Comparison of ENCODE assay signal across 8 mouse cellular contexts in the genomic region with DNA sequence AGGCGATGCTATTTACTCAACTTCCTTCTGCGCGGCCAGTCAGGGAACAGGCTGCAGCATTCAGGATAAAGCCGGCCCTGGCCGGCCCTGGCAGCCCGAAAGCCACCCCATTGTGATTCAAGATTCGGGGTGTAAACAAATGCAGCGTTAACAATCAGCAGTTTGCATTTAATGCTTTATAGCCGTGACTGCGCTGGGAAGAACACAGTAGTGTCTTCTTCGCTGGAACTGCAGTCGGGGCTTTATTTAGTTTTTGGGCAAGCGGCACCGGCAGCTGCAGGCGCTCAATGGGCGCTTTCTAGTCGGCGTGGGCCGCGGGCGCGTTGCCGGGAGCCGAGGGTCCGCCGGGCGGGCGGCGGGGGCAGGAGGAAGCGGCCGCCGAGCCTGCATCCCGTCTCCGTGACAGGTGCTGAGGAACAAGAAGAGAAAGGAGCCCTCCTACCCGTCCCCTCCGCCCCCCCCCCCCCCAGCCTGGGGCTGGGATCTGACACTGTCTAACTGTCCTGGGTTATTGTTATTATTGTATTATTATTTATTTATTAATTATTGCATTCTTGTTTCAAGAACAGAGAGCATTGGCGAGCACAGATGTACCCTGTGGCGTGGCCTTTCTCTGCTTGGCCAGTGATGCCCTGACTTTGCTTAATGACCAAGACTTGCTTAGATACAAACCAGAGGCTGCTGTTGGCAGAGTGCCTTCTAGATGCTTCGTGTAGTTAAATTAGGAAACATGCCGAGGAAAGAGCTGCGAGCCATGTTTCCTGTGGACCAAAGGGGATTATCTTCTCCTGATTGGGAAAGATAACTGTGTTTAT. TPM values are rescaled to one million over a fixed set of nuclear protein-coding genes. Genes with fewer than 3 reads are reported as not detected.
DNase-seq lines count a peak whose midpoint lies in the region; ATAC-seq and TF ChIP-seq lines count a peak whose summit lies in the region.

No protein-coding gene starts in this region.

- H3K9ac ChIP-seq in forebrain, embryonic 13.5 days = peak overlapping the region; percentile 71
- H3K9ac ChIP-seq in heart, embryonic 16.5 days (ENCODE audit: low read length) = peak overlapping the region; percentile 73
- H3K9ac ChIP-seq in liver, adult 2 months (ENCODE audit: low read depth, low read length) = peak overlapping the region; percentile 57
- H3K9ac ChIP-seq in midbrain, postnatal 0 days (replicated peaks; ENCODE audit: low read length, poor library complexity, severe bottlenecking) = peak overlapping the region; percentile 67
- peak overlapping the region; percentile 76 for H3K9ac ChIP-seq in stomach, postnatal 0 days (ENCODE audit: low read length)

- H3K4me3 ChIP-seq in brown adipose tissue, adult 24 weeks (ENCODE audit: insufficient read depth, low read depth, low read length) = peak overlapping the region; percentile 65
- H3K4me3 ChIP-seq in forebrain, embryonic 13.5 days = peak overlapping the region; percentile 45
- H3K4me3 ChIP-seq in heart, embryonic 16.5 days (ENCODE audit: low read length) = peak overlapping the region; percentile 62
- H3K4me3 ChIP-seq in liver, adult 2 months (ENCODE audit: insufficient read depth, low read depth, low read length) = peak overlapping the region; percentile 44
- H3K4me3 ChIP-seq in midbrain, postnatal 0 days (ENCODE audit: low read depth, low read length) = peak overlapping the region; percentile 39
- H3K4me3 ChIP-seq in stomach, postnatal 0 days (ENCODE audit: low read depth, low read length) = peak overlapping the region; percentile 45

- WGBS in forebrain, embryonic 13.5 days = 2% methylated on average over 27 of the region's 41 CpGs
- WGBS in heart, embryonic 16.5 days = under 1% methylated on average over 41 of the region's 41 CpGs
- 2% methylated on average over 41 of the region's 41 CpGs for WGBS in liver, adult 2 months
- WGBS in midbrain, postnatal 0 days = 1% methylated on average over 23 of the region's 41 CpGs
- WGBS in stomach, postnatal 0 days = 2% methylated on average over 36 of the region's 41 CpGs

- no peak for TF ChIP-seq CTCF in liver, adult 2 months (IDR thresholded peaks at IDR 0.05; ENCODE audit: low read depth, low read length)
- TF ChIP-seq CTCF in midbrain, postnatal 0 days (IDR thresholded peaks at IDR 0.05) = no peak
- TF ChIP-seq CTCF in stomach, postnatal 0 days (IDR thresholded peaks at IDR 0.05; ENCODE audit: low read depth) = no peak

- 0 out of 2 replicates have a peak, but pooled peaks cover 3% of the 10 kb centered on the region for H3K27me3 ChIP-seq in forebrain, embryonic 13.5 days
- H3K27me3 ChIP-seq in heart, embryonic 16.5 days (ENCODE audit: control insufficient read depth, insufficient read depth, low read length) = no peaks in the 10 kb centered on the region
- no peaks in the 10 kb centered on the region for H3K27me3 ChIP-seq in liver, adult 2 months (ENCODE audit: control insufficient read depth, insufficient read depth, low read length)
- H3K27me3 ChIP-seq in midbrain, postnatal 0 days (ENCODE audit: insufficient read depth, low read length) = no peaks in the 10 kb centered on the region
- no peaks in the 10 kb centered on the region for H3K27me3 ChIP-seq in stomach, postnatal 0 days (ENCODE audit: control insufficient read depth, insufficient read depth, low read length)

- ATAC-seq in forebrain, embryonic 13.5 days = peak; percentile 87
- peak; percentile 79 for ATAC-seq in heart, embryonic 16.5 days (replicated peaks; ENCODE audit: extremely low read depth, insufficient read depth, low FRiP score)
- peak; percentile 94 for ATAC-seq in midbrain, postnatal 0 days (ENCODE audit: low FRiP score)
- peak; percentile 93 for ATAC-seq in stomach, postnatal 0 days (ENCODE audit: low FRiP score, low TSS enrichment)

- H3K4me2 ChIP-seq in forebrain, embryonic 13.5 days = peak overlapping the region; percentile 70
- peak overlapping the region; percentile 93 for H3K4me2 ChIP-seq in heart, embryonic 16.5 days (ENCODE audit: low read depth, low read length)
- H3K4me2 ChIP-seq in midbrain, postnatal 0 days (ENCODE audit: low read depth, low read length, poor library complexity, severe bottlenecking) = peak overlapping the region; percentile 78
- peak overlapping the region; percentile 81 for H3K4me2 ChIP-seq in stomach, postnatal 0 days (replicated peaks; ENCODE audit: low read depth)

- H3K4me1 ChIP-seq in brown adipose tissue, adult 24 weeks (ENCODE audit: control insufficient read depth, insufficient read depth, insufficient read length, low read length) = no peaks in the 10 kb centered on the region
- H3K4me1 ChIP-seq in forebrain, embryonic 13.5 days = no peaks in the 10 kb centered on the region; the same call in 1 of the 2 replicates
- peaks cover 11% of the 10 kb centered on the region for H3K4me1 ChIP-seq in heart, embryonic 16.5 days (ENCODE audit: control insufficient read depth, insufficient read depth, low read length)
- peaks cover 6% of the 10 kb centered on the region for H3K4me1 ChIP-seq in liver, adult 2 months (ENCODE audit: control insufficient read depth, insufficient read depth, low read length)
- H3K4me1 ChIP-seq in midbrain, postnatal 0 days (ENCODE audit: insufficient read depth, low read length) = 0 out of 2 replicates have a peak, but pooled peaks cover 2% of the 10 kb centered on the region
- no peaks in the 10 kb centered on the region; the same call in 1 of the 2 replicates for H3K4me1 ChIP-seq in stomach, postnatal 0 days (replicated peaks; ENCODE audit: control insufficient read depth, insufficient read depth)

- H3K27ac ChIP-seq in brown adipose tissue, adult 24 weeks (replicated peaks; ENCODE audit: low read depth, low read length) = peak overlapping the region; percentile 40; the same call in 1 of the 2 replicates
- peak overlapping the region; percentile 65; the same call in 1 of the 2 replicates for H3K27ac ChIP-seq in forebrain, embryonic 13.5 days
- peak overlapping the region; percentile 74 for H3K27ac ChIP-seq in heart, embryonic 16.5 days (ENCODE audit: low read length)
- peak overlapping the region; percentile 17 for H3K27ac ChIP-seq in liver, adult 2 months (replicated peaks; ENCODE audit: insufficient read depth, low read depth, low read length)
- peak overlapping the region; percentile 73 for H3K27ac ChIP-seq in midbrain, postnatal 0 days (ENCODE audit: low read depth, low read length)
- H3K27ac ChIP-seq in stomach, postnatal 0 days (replicated peaks) = peak overlapping the region; percentile 94

- H3K9me3 ChIP-seq in forebrain, embryonic 13.5 days (replicated peaks) = no peaks in the 10 kb centered on the region
- H3K9me3 ChIP-seq in heart, embryonic 16.5 days (replicated peaks; ENCODE audit: control insufficient read depth, low read length) = no peaks in the 10 kb centered on the region
- H3K9me3 ChIP-seq in midbrain, postnatal 0 days (ENCODE audit: low read length) = no peaks in the 10 kb centered on the region
- H3K9me3 ChIP-seq in stomach, postnatal 0 days (ENCODE audit: control insufficient read depth, low read length) = no peaks in the 10 kb centered on the region

- TF ChIP-seq POLR2A in liver, adult 2 months (IDR thresholded peaks at IDR 0.05; ENCODE audit: extremely low read depth, insufficient read depth, low read length) = no peak

- no peak for TF ChIP-seq EP300 in stomach, postnatal 0 days (optimal IDR thresholded peaks at IDR 0.05)

- peak; percentile 69 to 72 for DNase-seq in B cell, adult 2 months
- peak; percentile 76 for DNase-seq in kidney, postnatal 14 days
- peak; percentile 64 for DNase-seq in liver, adult 2 months (ENCODE audit: extremely low read depth, low read depth, low spot score)
- DNase-seq in midbrain, postnatal 0 days (ENCODE audit: low spot score) = peak; percentile 90
- DNase-seq in stomach, postnatal 0 days (ENCODE audit: low spot score) = peak; percentile 81

- H3K36me3 ChIP-seq in forebrain, embryonic 13.5 days (ENCODE audit: poor library complexity, severe bottlenecking) = no peaks in the 10 kb centered on the region
- H3K36me3 ChIP-seq in heart, embryonic 16.5 days (ENCODE audit: control insufficient read depth, insufficient read depth) = no peaks in the 10 kb centered on the region
- no peaks in the 10 kb centered on the region for H3K36me3 ChIP-seq in liver, adult 2 months (ENCODE audit: control insufficient read depth, insufficient read depth, low read length)
- no peaks in the 10 kb centered on the region for H3K36me3 ChIP-seq in midbrain, postnatal 0 days (ENCODE audit: insufficient read depth, low read length)
- H3K36me3 ChIP-seq in stomach, postnatal 0 days (ENCODE audit: control insufficient read depth, insufficient read depth, low read length) = no peaks in the 10 kb centered on the region

- no peaks in the 10 kb centered on the region for H3K79me2 ChIP-seq in liver, adult 2 months (ENCODE audit: control insufficient read depth, insufficient read depth, low read length)

RNA-seq across cellular contexts. Expression of gene Pik3r1, which starts 33.6 kb away (rescaled TPM):
- polyA plus RNA-seq in brown adipose tissue, adult 24 weeks (2012; ENCODE audit: insufficient read depth, insufficient read length, missing spikeins) = 52.1 and 81.4 TPM in 2 replicates
- polyA plus RNA-seq in forebrain, embryonic 13.5 days (2015; fragmentation: Nextera tagmentation; extraction: Ambion mirVana) = 20.9 and 23.9 TPM in 2 replicates
- polyA plus RNA-seq in heart, embryonic 16.5 days (2015; fragmentation: Nextera tagmentation; extraction: Ambion mirVana) = 23.1 and 24.9 TPM in 2 replicates
- 35.5 and 38.4 TPM in 2 replicates for total RNA-seq in liver, adult 2 months (2014; rRNA removed)
- polyA plus RNA-seq in liver, adult 2 months (2012; rRNA removed) = 11.9 and 12.2 TPM in 2 replicates
- 99.2 and 116 TPM in 2 replicates for total RNA-seq in midbrain, postnatal 0 days (2014; rRNA removed)
- 43.0 and 54.4 TPM in 2 replicates for polyA plus RNA-seq in midbrain, postnatal 0 days (2015; fragmentation: Nextera tagmentation; extraction: Ambion mirVana)
- 36.0 and 44.6 TPM in 2 replicates for polyA plus RNA-seq in stomach, postnatal 0 days (2015; fragmentation: Nextera tagmentation; extraction: Ambion mirVana)

Comparison
In these comparisons a context has a peak if more than half of its experiments do, and no peak if none do; other contexts are left out.
1. Peak in every context shown above with its lines: DNase-seq, ATAC-seq, H3K4me3 ChIP-seq and H3K27ac ChIP-seq.
2. H3K27ac ChIP-seq: peak in every context shown above with its lines; median percentile 94 in stomach, postnatal 0 days; 74 in heart, embryonic 16.5 days; 73 in midbrain, postnatal 0 days; 65 in forebrain, embryonic 13.5 days; 40 in brown adipose tissue, adult 24 weeks; 17 in liver, adult 2 months.